Mouse (Mus musculus): ENCODE measurements around the gene Smyd2. TPM values are rescaled to one million over a fixed set of nuclear protein-coding genes. Genes with fewer than 3 reads are reported as not detected.

The Smyd2 gene
- polyA plus RNA-seq, 1 experiment from 2014 or later, result 40.8 TPM

- Histone ChIP-seq H3K27me3 (no peaks in the 10 kb centered on the region), H3K4me1 (replicated peaks) (peaks cover 15% of the 10 kb centered on the region), H3K4me3 (replicated peaks) (no peak overlapping the region), H3K4me2 (no peak overlapping the region), H3K27ac (no peak overlapping the region), H3K9me3 (replicated peaks) (no peaks in the 10 kb centered on the region), H3K9ac (0 out of 2 replicates have a peak overlapping the region, but pooled peaks have one; percentile 32), H3K36me3 (peaks cover 16% of the 10 kb centered on the region)
- peak; percentile 40 for DNase-seq
- ATAC-seq (ENCODE audit: low read depth), result peak; percentile 37
- 35% methylated on average over 7 of the region's 7 CpGs for WGBS (ENCODE audit: insufficient replicate concordance)
Observed at GRCm38 (mm10) chr1:189887518-189887917, 34.6 kb downstream of the Smyd2 start.

GRCm38 (mm10) chr1:189885975-189886374, 36.2 kb downstream of the Smyd2 start:
- H3K9ac ChIP-seq, result 0 out of 2 replicates have a peak overlapping the region, but pooled peaks have one; percentile 1
- ATAC-seq (ENCODE audit: low read depth), result peak; percentile 83
- H3K9me3 ChIP-seq (replicated peaks), result no peaks in the 10 kb centered on the region
- no peak overlapping the region for H3K4me3 ChIP-seq (replicated peaks)
- DNase-seq, result peak; percentile 48
- peaks cover 15% of the 10 kb centered on the region for H3K4me1 ChIP-seq (replicated peaks)
- 30% methylated on average over 6 of the region's 6 CpGs for WGBS (ENCODE audit: insufficient replicate concordance)
- H3K4me2 ChIP-seq, result no peak overlapping the region
- H3K27ac ChIP-seq, result no peak overlapping the region
- no peaks in the 10 kb centered on the region for H3K27me3 ChIP-seq
- peaks cover 17% of the 10 kb centered on the region for H3K36me3 ChIP-seq

GRCm38 (mm10) chr1:189884951-189885350, 37.2 kb downstream of the Smyd2 start:
- no peak for DNase-seq
- Histone ChIP-seq H3K27ac (no peak overlapping the region), H3K4me3 (replicated peaks) (no peak overlapping the region), H3K4me2 (no peak overlapping the region), H3K4me1 (replicated peaks) (peaks cover 15% of the 10 kb centered on the region), H3K9me3 (replicated peaks) (no peaks in the 10 kb centered on the region), H3K9ac (no peak overlapping the region), H3K36me3 (peaks cover 11% of the 10 kb centered on the region), H3K27me3 (no peaks in the 10 kb centered on the region)
- WGBS (ENCODE audit: insufficient replicate concordance), result 72% methylated on average over 13 of the region's 13 CpGs
- no peak for ATAC-seq (ENCODE audit: low read depth)

- no peak overlapping the region for H3K9ac ChIP-seq
- no peaks in the 10 kb centered on the region for H3K9me3 ChIP-seq (replicated peaks)
- peaks cover 15% of the 10 kb centered on the region for H3K4me1 ChIP-seq (replicated peaks)
- H3K4me2 ChIP-seq, result no peak overlapping the region
- DNase-seq, result peak; percentile 25
- H3K27ac ChIP-seq, result no peak overlapping the region
- H3K36me3 ChIP-seq, result peaks cover 9% of the 10 kb centered on the region
- no peak; the same call in 1 of the 2 replicates for ATAC-seq (ENCODE audit: low read depth)
- H3K27me3 ChIP-seq, result no peaks in the 10 kb centered on the region
- no peak overlapping the region for H3K4me3 ChIP-seq (replicated peaks)
- WGBS (ENCODE audit: insufficient replicate concordance), result 54% methylated on average over 18 of the region's 18 CpGs
Observed at GRCm38 (mm10) chr1:189883531-189884170, 38.5 kb downstream of the Smyd2 start.

- ATAC-seq (ENCODE audit: low read depth), result no peak
- H3K9me3 ChIP-seq (replicated peaks), result no peaks in the 10 kb centered on the region
- 65% methylated on average over 7 of the region's 7 CpGs for WGBS (ENCODE audit: insufficient replicate concordance)
- no peak overlapping the region for H3K9ac ChIP-seq
- H3K36me3 ChIP-seq, result peaks cover 9% of the 10 kb centered on the region
- H3K27ac ChIP-seq, result no peak overlapping the region
- H3K4me1 ChIP-seq (replicated peaks), result peaks cover 15% of the 10 kb centered on the region
- no peaks in the 10 kb centered on the region for H3K27me3 ChIP-seq
- peak; percentile 21 for DNase-seq
- H3K4me3 ChIP-seq (replicated peaks), result no peak overlapping the region
- no peak overlapping the region for H3K4me2 ChIP-seq
Observed at GRCm38 (mm10) chr1:189882886-189883285, 39.3 kb downstream of the Smyd2 start.

- no peak overlapping the region for H3K9ac ChIP-seq
- no peak overlapping the region for H3K27ac ChIP-seq
- ATAC-seq (ENCODE audit: low read depth) (no peak), DNase-seq (no peak)
- H3K9me3 ChIP-seq (replicated peaks), result no peaks in the 10 kb centered on the region
- 79% methylated on average over 14 of the region's 14 CpGs for WGBS (ENCODE audit: insufficient replicate concordance)
- peaks cover 7% of the 10 kb centered on the region for H3K4me1 ChIP-seq (replicated peaks)
- H3K4me2 ChIP-seq, result no peak overlapping the region
- peaks cover 7% of the 10 kb centered on the region; the same call in 1 of the 2 replicates for H3K36me3 ChIP-seq
- H3K27me3 ChIP-seq, result no peaks in the 10 kb centered on the region
- no peak overlapping the region for H3K4me3 ChIP-seq (replicated peaks)
Observed at GRCm38 (mm10) chr1:189880745-189881144, 41.4 kb downstream of the Smyd2 start.

GRCm38 (mm10) chr1:189879965-189880364, 42.2 kb downstream of the Smyd2 start:
- DNase-seq (no peak), ATAC-seq (ENCODE audit: low read depth) (no peak)
- Histone ChIP-seq H3K9ac (no peak overlapping the region), H3K4me1 (replicated peaks) (peaks cover 11% of the 10 kb centered on the region), H3K4me2 (no peak overlapping the region), H3K9me3 (replicated peaks) (no peaks in the 10 kb centered on the region), H3K4me3 (replicated peaks) (no peak overlapping the region), H3K27me3 (no peaks in the 10 kb centered on the region), H3K27ac (no peak overlapping the region), H3K36me3 (peaks cover 7% of the 10 kb centered on the region; the same call in 1 of the 2 replicates)
- WGBS (ENCODE audit: insufficient replicate concordance), result 81% methylated on average over 8 of the region's 8 CpGs

GRCm38 (mm10) chr1:189879212-189879611, 43.0 kb downstream of the Smyd2 start:
- Histone ChIP-seq H3K36me3 (peaks cover 7% of the 10 kb centered on the region; the same call in 1 of the 2 replicates), H3K4me2 (no peak overlapping the region), H3K9me3 (replicated peaks) (no peaks in the 10 kb centered on the region), H3K9ac (no peak overlapping the region), H3K4me3 (replicated peaks) (no peak overlapping the region), H3K27ac (no peak overlapping the region), H3K27me3 (no peaks in the 10 kb centered on the region; the same call in 1 of the 2 replicates), H3K4me1 (replicated peaks) (peaks cover 18% of the 10 kb centered on the region)
- DNase-seq (no peak), ATAC-seq (ENCODE audit: low read depth) (no peak)
- 50% methylated on average over 2 of the region's 2 CpGs for WGBS (ENCODE audit: insufficient replicate concordance)

- H3K36me3 ChIP-seq, result no peaks in the 10 kb centered on the region; the same call in 1 of the 2 replicates
- no peak overlapping the region for H3K27ac ChIP-seq
- WGBS (ENCODE audit: insufficient replicate concordance), result 70% methylated on average over 8 of the region's 8 CpGs
- DNase-seq (no peak), ATAC-seq (ENCODE audit: low read depth) (no peak)
- no peak overlapping the region for H3K9ac ChIP-seq
- no peaks in the 10 kb centered on the region for H3K9me3 ChIP-seq (replicated peaks)
- H3K4me1 ChIP-seq (replicated peaks), result peaks cover 19% of the 10 kb centered on the region
- H3K4me2 ChIP-seq, result no peak overlapping the region
- H3K27me3 ChIP-seq, result no peaks in the 10 kb centered on the region; the same call in 1 of the 2 replicates
- no peak overlapping the region for H3K4me3 ChIP-seq (replicated peaks)
Observed at GRCm38 (mm10) chr1:189876162-189876561, 46.0 kb downstream of the Smyd2 start.

GRCm38 (mm10) chr1:189875439-189875861, 46.7 kb downstream of the Smyd2 start:
- 43% methylated on average over 6 of the region's 6 CpGs for WGBS (ENCODE audit: insufficient replicate concordance)
- Histone ChIP-seq H3K27ac (no peak overlapping the region), H3K9me3 (replicated peaks) (no peaks in the 10 kb centered on the region), H3K4me2 (no peak overlapping the region), H3K27me3 (no peaks in the 10 kb centered on the region; the same call in 1 of the 2 replicates), H3K36me3 (no peaks in the 10 kb centered on the region; the same call in 1 of the 2 replicates), H3K4me3 (replicated peaks) (no peak overlapping the region), H3K4me1 (replicated peaks) (peaks cover 27% of the 10 kb centered on the region), H3K9ac (no peak overlapping the region)
- no peak for DNase-seq
- no peak for ATAC-seq (ENCODE audit: low read depth)

- no peak overlapping the region for H3K9ac ChIP-seq
- H3K27me3 ChIP-seq, result no peaks in the 10 kb centered on the region; the same call in 1 of the 2 replicates
- DNase-seq (no peak), ATAC-seq (ENCODE audit: low read depth) (no peak)
- H3K4me1 ChIP-seq (replicated peaks), result peaks cover 38% of the 10 kb centered on the region
- H3K9me3 ChIP-seq (replicated peaks), result no peaks in the 10 kb centered on the region
- no peak overlapping the region for H3K4me3 ChIP-seq (replicated peaks)
- no peaks in the 10 kb centered on the region for H3K36me3 ChIP-seq
- no peak overlapping the region for H3K4me2 ChIP-seq
- WGBS (ENCODE audit: insufficient replicate concordance), result 81% methylated on average over 8 of the region's 8 CpGs
- no peak overlapping the region for H3K27ac ChIP-seq
Observed at GRCm38 (mm10) chr1:189873591-189873990, 48.6 kb downstream of the Smyd2 start.

- H3K27ac ChIP-seq, result no peak overlapping the region
- no peaks in the 10 kb centered on the region for H3K9me3 ChIP-seq (replicated peaks)
- H3K4me2 ChIP-seq, result no peak overlapping the region
- no peaks in the 10 kb centered on the region for H3K36me3 ChIP-seq
- DNase-seq (no peak), ATAC-seq (ENCODE audit: low read depth) (no peak)
- H3K4me3 ChIP-seq (replicated peaks), result no peak overlapping the region
- no peaks in the 10 kb centered on the region; the same call in 1 of the 2 replicates for H3K27me3 ChIP-seq
- peaks cover 51% of the 10 kb centered on the region for H3K4me1 ChIP-seq (replicated peaks)
- H3K9ac ChIP-seq, result no peak overlapping the region
- WGBS (ENCODE audit: insufficient replicate concordance), result 78% methylated on average over 4 of the region's 4 CpGs
Observed at GRCm38 (mm10) chr1:189872050-189872449, 50.1 kb downstream of the Smyd2 start.
